Mouse (Mus musculus) left cerebral cortex, adult 11 months (tissue): ENCODE measurements around the gene Wars2.

Experiments
- DNase-seq: peaks from one replicate; pipeline ENCODE4 v3.0.0; 2022; ENCODE audit warnings: low spot score

The Wars2 gene

GRCm38 (mm10) chr3:99193576-99193975, 52.7 kb downstream of the Wars2 start:
- no peak for DNase-seq

DNA sequence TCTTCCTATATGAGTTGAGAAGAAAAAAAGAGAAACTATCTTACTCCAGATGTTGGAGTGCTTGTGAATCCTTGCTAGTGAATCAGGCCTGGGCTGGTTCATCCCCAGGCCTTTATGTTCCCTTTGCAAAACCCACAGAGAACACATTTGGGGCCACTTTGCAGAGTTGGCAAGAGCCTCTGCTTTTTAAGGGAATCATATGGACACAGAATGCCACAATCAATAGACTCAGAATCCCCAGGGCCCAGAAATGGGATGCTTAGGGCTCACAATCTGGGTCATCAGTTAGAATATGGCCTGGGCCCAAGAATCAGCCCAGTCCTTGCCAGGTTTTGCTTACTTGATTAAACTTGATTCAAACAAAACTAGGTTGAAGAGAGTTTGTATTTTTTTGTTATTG, 62.5 kb downstream of the Wars2 start:
- no peak for DNase-seq

GRCm38 (mm10) chr3:99208416-99208815, 67.5 kb downstream of the Wars2 start:
- DNase-seq, result no peak

DNA sequence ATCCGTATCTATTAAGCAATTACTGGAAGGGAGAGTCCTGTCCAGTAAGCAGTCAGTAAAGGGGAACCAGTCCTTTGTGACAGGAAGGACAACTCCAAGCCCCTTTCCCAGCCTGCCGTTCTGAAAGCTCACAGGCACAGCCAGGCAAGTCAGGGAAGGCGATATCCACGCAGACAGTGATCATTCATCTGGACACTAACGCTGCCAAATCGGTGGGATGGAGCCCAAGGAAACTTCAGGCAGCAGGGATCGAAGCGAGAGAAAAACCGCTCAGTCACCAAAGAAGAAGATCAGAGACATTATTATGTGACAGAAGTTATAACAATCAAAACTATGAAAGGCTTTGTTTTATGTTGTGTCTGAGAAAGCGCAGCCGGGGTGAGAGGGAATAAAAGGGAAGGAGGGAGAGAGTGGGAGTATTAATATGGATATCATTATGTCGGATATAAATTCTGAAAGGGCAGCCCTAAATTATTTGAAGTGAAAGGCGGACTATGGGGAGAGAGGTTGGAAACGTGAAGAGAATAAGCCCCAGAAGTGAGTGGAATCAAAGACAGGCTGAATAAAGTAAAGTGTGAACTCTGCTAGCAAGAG, 70.3 kb downstream of the Wars2 start:
- no peak for DNase-seq

DNA sequence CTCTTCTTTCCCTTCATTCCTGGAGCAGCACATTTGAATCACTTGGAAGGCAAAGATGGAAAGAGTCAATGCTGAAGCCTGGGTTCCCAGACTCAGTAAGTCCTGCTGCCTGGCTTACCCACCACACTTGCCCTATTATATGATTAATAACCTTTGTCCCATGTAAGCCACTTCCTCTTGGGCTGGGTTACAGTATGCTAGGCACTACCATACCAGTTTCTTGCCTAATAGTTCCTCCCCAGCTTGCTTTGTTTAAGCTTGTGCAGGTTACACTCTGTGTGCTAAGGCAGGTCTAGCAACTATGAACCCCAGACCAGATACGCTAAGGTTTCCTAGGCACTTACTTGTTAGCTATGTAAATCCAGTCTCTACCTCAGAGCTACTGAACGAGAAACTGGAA, 86.9 kb downstream of the Wars2 start:
- DNase-seq, result no peak

DNA sequence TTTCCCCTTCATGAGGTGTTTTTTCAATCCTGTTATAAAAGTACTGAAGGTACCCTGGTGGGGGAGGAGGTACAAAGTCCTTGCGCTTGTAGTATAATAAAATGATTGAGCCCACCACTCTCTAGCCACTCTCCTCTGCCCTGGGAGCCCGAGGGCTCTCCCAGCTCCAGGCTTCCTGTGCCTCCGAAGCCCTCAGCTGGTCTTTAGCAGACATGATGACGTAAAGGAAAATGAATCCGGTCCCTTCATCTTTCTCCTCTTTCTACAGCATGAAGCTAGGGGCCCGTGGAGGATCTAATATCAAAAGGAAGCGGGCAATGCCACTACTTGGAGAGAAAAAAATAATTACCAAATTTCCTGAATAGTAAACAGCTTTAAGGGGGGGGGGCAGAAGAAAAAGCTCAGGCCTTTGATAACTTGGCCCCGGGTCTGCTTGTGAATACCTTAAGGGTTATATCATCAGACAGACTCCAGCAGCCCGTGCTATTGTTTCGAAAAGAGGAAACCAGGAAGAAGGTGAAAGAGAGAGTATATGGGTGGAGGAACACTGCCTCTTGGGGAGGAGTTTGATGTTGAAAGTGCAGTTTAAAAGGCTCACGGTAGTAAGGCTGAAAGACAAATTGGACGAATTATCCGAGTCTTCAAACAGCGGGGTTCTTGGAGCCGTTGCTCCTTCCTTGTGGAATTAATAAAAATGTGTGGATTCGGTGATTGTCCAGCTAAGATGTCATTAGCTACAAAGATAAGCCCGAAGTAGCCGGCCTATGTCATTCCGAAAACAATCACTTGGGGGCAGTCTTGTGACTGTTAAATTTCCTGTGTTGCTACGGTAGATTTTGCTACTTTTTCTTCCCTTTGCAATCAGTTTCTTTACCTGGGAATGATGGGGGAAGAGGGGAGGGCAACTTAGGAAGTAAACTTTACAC, 92.8 kb downstream of the Wars2 start:
- no peak for DNase-seq

- DNase-seq, result no peak
Measured at GRCm38 (mm10) chr3:99234319-99234869, 93.5 kb downstream of the Wars2 start.

GRCm38 (mm10) chr3:99235116-99235803, 94.4 kb downstream of the Wars2 start:
- DNase-seq, result no peak

- no peak for DNase-seq
Measured at GRCm38 (mm10) chr3:99235804-99236755, 95.2 kb downstream of the Wars2 start.

GRCm38 (mm10) chr3:99238691-99239090, 97.8 kb downstream of the Wars2 start:
- no peak for DNase-seq

DNA sequence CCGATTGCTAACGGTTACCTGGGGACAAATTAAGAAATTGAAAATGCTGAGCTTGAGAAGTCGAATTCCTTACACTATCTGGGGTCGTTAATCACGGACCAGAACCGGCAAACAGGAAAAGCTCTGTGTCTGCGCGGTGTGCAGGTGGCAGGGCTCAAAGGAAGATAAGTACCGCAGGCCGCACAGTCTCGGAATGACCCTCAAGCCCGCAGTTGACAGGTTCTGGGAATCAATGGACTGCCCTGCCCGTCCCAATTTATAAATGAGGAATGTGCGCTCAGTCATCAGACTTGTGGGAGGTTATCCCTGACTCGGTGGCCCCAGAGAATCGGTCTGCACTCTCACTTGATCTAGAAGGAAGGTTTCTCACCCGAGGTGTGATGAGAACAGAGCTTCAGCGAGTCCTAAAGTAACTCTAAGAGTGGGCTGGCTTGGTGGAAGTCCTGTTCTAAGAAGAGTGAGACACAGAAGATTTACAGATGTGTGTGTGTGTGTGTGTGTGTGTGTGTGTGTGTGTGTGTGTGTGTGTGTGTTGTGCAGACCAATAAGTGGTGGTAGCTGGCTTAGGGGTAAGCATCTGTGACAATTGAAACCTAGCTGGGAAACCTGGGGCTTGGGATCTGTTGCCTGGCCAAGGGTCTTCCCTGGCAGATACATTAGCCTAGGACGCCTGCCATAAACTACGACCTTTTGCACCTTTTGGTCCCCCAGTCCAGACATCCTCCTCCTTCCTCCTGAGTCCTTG, 98.6 kb downstream of the Wars2 start:
- DNase-seq, result no peak

GRCm38 (mm10) chr3:99240213-99240720, 99.4 kb downstream of the Wars2 start, which contains the start of gene Tbx15:
Gene Tbx15 (plus strand): TSS chr3:99240381.
- DNase-seq, result no peak

DNA sequence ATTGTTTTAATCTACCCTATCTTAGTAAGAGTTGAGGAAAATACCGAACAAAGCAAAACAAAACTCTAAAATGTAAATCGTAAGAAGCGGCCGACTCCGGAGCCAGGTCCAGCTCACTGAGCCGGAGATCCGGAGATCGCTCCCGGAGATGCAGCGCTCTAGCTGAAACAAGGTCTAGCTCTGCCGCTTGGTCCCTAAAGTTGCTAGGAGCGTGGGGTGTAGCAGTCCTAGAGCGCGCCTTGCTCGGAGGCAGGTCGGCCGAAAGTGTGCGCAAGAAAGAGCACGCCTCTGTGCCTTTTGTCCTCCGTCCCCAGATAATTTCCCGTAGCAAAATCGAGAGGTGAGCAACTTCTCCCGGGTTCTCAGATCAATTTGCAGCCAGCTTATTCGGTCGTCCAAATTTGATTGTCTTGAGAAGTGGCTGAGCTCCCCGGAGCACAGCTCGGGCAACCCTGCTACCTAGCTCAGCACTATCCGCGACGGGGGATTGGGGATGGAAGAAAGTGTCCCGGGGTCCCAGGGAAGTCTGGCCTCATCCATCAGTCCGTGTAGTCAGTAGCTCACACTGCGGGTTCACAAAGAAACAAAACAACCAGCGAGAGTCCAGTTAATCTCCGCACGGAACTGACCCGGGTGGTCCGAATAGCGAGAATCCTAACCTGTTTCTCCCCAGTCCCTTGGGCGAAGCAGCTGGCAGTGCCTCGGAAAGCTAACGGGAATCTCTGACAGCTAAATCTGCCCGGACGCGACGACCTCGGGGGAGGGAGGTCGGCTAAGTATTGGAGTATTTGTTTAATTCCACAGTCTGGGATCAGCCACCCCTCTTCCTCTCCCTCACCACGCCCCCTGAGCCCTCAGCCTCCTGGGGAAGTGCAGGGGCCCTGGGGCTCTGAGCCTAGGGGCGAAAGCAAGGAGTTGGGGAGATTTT, 100.2 kb downstream of the Wars2 start:
- DNase-seq, result no peak

GRCm38 (mm10) chr3:99242481-99242880, 101.6 kb downstream of the Wars2 start:
- no peak for DNase-seq

DNA sequence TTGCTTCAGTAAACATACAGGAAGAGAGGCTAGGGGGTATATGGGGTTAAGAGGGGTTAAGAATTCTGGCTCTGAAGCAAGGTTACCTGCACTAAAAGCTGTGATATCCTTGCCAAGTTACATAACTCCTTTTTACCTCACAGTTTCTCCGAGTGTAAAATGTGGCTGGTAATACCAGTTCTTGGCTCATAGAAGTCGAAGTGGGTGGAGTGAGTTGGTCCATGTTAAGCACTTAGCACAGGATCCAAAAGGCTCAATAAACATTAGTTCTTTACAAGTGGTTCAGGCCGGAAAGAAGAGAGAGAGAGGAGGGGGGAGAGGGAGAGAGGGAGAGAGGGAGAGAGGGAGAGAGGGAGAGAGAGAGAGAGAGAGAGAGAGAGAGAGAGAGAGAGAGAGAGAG, 104.5 kb downstream of the Wars2 start:
- no peak for DNase-seq

GRCm38 (mm10) chr3:99246629-99247028, 105.8 kb downstream of the Wars2 start:
- DNase-seq, result no peak

- DNase-seq, result no peak
Measured at GRCm38 (mm10) chr3:99247586-99247985, 106.7 kb downstream of the Wars2 start.

DNA sequence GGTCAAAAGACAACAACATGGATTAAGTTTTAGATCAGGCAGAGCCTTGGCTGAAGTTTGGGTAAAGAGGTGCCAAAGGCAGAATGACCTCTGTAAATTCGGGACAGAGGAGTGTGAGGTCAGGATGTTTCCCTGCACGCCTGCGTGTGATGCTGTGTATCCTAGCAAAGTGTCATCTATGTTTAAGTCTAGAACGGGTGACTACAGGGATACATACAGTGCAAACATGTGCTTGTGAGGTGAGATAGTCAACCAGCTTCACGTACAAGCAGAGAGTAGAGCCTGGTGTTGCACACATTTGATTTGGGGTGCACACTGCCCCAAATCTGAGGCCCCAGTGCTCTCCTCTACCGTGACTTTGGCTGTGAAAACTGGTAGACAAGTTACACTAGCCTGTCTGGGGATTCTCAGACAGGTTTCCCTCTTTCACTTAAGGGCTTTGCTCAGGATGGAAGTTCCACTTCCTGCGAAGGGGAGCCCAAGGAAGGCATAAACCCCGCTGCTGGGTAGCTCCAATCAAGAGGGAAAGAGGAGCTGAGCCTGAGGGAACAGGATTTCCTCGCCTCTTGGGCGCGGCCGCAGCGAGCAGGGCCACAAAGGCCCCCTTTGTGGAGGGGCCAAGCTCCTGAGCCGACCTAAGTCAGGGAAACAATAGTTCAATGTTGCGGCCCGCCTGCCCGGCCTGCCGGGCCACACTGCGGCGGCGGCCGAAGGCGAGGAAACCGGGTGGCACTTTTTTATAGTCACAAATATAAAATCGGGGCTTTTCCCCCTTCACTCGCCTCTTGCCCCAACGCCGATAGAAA, 107.3 kb downstream of the Wars2 start:
- DNase-seq, result no peak
